Mouse (Mus musculus) gastrocnemius, adult 8-10 months (tissue): ENCODE data around the gene Slc26a11. TPM values are rescaled to one million over a fixed set of nuclear protein-coding genes. Genes with fewer than 3 reads are reported as not detected.
"Not testable (repeated sequence)": the region's sequence is repeated elsewhere in the genome, so short reads cannot be mapped to it uniquely, and the experiment has no call there.

Experiments
- DNase-seq, 2 experiments: peaks; one replicate each; pipeline ENCODE4 v3.0.0; 2022; ENCODE audit warnings: low spot score in 2 of 2
- total RNA-seq, 4 experiments: library from RNA; stranded (reverse); gene quantifications; 2 replicates each; pipeline ENCODE4 v1.2.4; 2022

The Slc26a11 gene
- total RNA-seq, 4 experiments from 2014 or later = 2.5 to 4.2 (median 3.0) TPM

DNA sequence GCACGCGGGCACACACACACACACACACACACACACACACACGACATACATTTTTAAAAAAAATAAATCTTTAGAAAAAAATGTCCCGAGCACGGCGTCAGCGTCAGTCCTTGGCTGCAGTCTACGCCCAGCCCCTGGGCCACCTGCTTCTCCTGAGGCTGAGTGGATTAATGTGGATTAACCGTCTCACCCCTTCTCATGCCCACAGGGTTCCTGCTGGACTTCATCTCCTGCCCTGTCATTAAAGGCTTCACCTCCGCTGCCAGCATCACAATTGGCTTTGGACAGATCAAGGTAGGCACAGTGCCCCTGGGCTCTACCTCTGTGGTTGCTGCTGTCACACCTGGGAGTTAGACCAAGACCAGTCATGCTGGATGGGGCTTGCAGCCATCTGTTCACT, 3.7 kb downstream of the Slc26a11 start:
- no peak for DNase-seq

DNA sequence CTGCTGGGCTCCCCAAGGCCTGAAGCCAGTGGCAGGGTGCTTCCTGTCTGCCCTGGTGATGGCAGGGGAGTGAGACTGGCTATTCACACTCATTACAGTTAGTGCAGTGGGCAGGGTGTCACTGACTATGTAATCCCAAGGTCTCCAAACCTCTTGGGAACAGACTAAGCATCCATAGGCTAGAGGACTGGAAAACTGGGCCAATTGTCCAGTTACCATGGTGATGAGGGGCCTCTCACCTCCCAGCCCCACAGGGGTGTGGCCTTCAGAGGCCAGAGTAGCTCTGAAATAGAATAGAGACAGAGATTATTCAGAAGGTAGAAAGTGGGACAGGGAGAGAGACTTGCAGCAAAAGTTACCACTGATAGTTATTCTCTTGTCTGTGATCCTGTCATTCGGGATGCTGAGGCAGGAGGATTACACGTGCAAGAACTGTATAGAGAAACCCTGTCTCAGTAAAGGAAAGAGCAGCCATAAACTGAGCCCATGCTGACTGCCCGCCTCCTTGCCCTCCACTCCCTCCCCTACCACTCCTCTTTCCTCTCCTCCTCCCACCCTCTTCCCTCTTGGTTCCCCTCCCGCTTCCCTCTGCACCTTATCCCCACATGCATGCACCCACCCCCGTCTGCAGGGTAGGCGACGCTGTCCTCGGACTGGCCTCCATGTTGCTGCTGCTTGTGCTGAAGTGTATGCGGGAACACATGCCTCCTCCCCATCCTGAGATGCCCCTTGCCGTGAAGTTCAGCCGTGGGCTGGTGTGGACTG, 7.6 kb downstream of the Slc26a11 start:
- DNase-seq = no peak

DNA sequence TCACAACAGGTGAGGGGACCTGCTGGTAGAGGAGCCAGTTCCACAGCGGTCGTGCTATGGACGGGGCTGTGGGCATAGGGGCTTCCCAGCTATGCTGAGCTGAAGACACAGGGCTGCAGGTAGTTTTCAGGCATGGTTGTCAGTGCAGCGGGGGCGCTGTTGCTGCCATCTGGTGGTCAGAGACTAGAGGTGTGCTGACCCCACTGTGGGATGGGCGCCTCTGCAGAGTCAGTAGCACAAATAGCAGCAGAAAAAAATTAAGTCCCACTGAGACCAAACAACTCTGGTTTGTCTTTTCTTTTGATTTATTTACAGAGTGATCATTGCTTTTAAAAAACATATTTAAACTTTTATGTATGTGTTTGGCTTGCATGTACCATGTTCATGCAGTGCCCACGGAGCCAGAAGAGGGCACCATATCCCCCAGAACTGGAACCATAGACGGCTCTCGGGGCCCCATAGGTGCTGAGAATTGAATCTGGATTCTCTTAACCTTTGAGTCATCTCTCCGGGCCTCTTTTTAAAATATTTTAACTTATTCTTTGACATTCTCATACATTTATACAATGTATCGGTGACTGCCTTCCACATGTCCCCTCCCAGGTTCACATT, 8.3 kb downstream of the Slc26a11 start:
- DNase-seq = peak; percentile 27 to 46

DNA sequence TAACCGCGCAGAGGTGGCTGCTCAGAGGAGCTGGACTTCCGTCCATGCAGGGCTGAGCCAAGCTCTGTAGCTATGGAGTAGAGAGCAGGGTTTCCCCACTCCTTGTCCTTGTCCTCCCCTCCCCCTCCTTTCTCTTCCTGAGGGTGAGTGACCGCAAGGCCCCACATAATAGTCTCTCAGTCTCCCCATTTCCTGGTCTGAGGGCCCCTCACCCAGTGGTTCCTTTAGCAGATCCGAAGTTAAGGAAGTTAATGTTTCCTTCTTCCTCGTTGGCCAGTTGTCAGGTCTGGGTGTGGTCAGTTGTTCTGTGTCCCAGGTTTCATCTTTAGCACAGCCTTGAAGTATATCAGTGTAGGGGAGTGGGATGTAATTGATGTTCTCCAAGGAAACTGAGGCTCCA, 20.1 kb downstream of the Slc26a11 start:
- no peak for DNase-seq

DNA sequence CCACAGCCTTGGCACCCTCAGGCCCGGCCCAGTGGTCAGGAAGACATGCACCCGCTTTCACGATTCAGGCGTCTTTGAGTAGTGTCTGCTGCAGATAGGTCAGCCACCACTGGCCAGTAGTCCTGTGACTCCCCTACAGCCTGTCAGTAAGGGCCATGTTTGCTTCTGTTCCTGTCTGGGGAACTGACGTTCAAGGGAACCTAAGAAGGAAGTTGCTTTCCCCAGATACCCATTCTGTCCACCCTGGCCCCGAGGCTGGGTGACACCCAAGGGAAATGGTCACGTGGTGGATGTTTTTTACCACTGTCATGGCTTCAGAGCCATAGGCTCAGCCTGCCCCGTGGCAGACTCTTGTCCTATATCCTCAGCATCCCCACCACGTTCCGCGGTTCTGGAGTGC, 22.0 kb downstream of the Slc26a11 start:
- no peak for DNase-seq

DNA sequence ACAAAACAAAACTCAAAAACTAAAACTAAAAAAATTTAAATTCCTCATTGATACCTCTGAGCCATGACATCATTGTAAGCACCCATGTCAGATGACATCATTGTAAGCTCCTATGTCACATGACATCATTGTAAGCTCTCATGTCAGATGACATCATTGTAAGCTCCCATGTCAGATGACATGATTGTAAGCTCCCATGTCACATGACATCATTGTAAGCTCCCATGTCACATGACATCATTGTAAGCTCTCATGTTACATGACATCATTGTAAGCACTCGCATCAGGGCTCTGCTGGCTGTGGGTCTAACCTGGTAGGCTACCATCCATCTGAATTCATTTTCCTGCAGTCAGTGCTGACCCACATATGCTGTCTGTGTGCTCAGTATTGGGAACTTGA, 23.2 kb downstream of the Slc26a11 start:
- DNase-seq = no peak

DNA sequence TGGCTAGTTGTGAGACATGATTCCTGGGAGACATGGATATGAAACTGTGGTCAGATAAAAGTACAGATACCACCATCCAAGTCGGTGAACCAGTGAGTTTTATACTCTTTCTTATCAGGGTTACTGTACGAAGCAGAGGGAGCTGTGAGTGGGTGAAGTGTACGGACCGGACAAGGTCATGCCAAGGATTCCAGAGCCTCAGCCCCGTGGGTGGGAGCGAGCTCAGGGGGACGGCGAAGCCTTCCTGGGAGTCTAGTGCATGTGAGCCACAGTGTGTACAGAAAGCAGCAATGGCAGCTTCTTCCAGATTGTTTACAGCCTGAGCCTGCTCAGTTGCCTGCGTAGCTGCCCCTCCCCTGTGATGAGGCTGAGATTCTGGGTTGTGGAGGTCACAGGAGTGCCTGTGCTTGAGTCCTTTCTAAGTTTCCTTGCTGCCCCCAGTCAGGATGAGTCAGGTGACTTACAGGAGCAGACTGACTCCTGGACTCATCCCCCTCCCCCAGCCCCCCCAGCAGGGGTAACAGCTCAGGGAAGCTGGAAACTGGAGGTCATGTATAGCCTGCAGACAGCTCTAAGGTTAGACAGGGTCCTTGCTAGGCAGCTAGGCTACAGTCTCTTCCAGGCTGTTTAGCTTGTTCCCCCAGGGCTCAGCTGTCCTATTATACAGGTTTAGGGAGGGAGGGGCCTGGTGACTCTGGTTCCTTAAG, 26.4 kb downstream of the Slc26a11 start:
- DNase-seq = no peak

DNA sequence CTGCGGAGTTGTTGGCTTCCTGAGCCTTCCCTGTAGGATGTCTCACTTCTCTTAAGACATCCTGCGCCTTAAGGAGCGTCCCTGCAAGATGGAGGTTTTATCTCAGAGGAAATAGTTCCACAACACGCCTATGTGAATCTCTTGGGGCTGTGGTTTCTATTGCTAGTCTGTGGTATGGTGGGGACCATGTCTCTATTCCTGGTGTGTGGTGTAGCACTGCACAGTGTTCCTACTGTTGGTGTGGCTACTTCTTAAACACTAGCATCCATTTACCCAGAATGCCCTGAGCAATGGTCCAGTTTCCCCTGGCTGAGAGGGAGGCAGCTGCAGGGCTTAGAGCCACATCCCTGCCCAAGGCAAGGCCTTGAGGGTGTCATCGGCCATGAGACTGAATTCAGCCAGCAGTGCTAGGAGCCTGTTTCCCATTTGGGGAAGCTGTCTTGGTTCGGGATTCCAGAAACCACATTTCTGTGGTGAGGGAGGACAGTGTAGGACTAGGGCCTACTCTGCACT, 27.0 kb downstream of the Slc26a11 start:
- no peak for DNase-seq

DNA sequence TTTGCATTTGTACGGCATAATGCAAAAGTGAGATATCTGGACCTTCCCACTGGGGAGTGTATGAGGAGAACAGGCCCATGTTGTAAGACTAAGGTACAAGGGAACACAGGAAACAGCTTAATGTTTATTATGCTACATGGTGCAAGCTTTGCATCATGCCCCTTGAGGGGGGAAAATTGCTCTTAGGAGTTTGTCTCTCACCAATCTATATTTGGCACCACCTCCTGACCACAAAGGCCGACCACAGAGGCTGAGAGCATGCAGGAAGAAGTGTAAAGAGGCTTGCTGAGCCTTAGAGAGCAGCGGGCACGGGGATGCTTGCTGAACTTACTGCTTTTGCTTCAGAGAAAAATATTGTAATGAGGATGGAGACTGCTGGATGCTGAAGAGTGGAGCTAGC, 29.5 kb downstream of the Slc26a11 start:
- no peak for DNase-seq

DNA sequence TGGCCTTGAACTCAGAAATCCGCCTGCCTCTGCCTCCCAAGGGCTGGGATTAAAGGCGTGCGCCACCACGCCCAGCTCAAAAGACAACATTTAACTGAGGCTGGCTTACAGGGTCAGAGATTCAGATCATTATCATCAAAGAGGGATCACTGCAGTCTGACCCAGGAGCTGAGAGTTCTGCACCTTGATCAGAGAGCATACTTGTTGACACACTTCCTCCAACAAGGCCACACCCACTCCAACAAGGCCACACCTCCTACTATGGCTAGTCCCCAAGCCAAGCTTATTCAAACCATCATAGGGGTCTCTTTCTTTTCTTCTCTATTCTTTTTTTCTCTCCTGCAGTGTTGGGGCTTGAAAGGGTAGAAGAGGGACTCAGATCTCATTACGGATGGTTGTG, 30.9 kb downstream of the Slc26a11 start:
- no peak for DNase-seq

DNA sequence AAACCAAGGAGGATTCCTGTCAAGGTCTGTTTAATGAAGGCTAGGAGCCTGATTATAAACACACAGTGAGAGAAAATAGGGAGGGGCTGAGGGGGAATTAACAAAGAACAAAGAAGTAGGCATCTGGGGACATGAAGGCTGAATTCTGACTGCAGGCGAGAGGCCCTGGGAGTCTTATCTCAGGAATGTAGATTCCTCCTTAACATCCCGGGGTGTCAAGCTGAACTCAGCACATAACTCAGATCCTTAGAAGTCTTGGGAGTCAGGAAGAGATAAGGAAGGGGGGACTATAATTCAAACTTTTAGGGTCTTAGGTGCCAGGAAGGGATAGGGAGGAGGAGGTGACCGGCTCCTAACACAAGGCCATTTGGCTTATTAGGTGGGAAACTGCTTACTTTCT, 31.9 kb downstream of the Slc26a11 start:
- DNase-seq = not testable (repeated sequence)

DNA sequence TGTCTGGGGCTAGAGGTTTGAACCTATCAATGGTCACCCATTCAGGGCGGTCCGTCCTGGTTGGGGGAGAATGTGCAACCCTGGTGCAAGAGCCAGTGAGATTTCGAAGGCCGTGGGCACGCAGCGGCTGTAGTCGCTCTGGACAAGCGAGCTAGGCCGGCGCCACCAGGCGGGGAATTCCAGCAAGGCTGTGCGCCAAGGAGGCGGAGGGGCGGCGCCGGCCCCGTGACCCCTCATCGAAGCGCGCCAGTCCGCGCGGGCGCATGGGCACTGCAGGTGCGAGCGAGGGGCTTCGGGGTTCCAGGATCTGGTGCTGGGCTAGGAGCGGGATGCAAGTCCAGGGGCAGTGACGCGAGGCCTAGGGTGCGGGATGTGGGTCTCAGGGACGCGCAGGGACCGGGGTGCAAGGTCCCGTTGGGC, 34.5 kb downstream of the Slc26a11 start:
- peak; percentile 71 to 76 for DNase-seq

DNA sequence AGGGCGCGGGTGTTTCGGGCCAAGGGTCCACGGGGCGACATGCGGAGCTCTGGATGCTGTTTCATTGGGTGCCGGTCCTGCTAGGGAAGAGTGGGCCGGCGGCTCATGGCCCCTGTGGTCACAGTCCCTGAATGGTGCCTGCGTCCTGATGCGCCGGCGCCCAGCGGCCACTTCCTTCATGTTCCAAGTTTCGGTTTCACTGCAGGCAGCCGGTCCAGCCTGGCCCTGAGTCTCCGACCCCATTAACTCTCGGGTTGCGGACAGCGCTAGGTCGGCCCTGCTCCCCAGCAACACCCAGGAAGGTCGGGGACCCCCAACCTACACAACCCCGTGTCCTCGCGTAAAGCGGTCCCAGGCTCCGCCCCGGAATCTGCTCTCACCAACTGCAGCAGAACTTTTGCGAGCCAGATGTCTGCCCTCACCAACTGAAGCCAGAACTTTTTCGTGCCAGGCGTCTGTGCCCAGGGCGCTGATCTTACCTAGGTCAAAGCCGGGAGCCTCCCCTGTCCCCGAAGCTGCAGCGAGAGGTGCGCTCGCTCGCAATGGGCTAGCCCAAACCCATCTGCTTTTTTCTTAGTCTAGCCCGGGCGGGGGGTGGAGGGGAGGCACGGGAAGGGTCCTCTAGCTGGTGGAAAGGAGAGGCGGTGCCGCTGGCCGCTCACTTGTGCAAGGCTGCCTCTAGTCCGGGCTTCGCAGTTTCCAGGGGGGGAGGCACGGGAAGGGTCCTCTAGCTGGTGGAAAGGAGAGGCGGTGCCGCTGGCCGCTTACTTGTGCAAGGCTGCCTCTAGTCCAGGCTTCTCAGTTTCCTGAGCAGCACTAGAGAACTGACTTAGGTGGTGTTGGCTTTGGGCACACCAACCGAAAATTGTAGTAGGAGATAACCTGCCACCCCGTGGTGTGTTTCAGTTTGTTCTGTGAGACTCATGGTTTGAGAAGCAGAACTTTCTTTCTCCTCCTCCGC, 35.2 kb downstream of the Slc26a11 start:
- peak; percentile 65 to 75 for DNase-seq

DNA sequence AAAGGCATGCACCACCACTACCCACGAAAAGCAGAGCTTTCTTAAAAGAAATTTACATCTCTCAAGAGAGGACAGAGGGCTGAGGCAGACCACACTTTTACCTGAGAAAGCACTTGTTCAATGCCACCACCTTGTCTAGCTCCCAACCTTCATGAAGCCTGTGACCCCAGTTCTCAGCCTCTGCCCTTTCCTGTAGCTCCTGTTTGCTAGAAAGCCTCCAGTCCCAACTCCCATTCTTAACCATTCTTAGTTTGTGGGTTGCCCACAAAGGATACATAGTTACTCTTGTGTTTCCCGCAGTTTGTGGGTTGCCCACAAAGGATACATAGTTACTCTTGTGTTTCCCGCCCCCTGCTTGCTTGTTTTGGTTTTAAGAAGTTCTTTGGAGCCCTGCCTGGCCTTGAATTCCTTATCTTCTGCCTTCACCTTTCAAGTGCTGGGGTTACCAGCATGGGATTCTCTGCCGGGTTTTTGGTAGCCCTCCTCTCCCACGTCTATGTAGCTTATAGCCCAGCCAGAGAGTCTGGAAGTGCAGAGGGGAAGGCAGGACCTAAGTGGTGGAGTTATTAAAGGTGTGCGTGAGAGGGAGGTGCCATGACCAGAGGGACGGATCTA, 36.1 kb downstream of the Slc26a11 start:
- DNase-seq = no peak

DNA sequence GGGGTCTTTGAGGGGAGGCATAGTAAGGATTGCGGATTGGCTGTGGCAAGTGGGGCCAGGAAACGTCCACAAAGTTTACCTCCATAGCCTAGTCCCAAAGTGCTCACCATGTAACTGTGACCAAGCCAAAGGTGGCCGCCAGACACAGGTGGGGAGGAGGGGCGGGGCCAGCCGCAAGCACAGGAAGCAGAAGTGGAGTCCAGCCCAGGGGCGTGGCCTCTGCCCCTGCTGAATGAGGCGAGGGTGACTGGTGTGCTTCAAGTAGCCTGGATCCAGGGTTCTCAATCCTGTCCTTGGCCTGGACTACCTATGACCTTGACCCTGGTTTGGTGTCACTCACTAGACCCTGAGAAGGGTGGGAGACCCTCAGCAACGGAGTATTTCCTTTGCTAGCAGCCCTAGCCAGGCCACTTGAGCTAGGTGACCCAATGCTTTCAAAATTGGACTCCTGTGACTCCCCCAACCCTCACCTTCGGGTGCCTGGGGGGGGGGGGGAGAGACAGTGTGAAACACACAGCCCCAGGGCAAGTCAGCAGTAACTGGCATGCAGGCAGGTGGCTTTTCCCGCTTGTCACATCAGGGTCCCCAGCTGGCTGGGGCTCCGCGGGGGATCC, 36.8 kb downstream of the Slc26a11 start:
- peak; percentile 18 to 45 for DNase-seq

DNA sequence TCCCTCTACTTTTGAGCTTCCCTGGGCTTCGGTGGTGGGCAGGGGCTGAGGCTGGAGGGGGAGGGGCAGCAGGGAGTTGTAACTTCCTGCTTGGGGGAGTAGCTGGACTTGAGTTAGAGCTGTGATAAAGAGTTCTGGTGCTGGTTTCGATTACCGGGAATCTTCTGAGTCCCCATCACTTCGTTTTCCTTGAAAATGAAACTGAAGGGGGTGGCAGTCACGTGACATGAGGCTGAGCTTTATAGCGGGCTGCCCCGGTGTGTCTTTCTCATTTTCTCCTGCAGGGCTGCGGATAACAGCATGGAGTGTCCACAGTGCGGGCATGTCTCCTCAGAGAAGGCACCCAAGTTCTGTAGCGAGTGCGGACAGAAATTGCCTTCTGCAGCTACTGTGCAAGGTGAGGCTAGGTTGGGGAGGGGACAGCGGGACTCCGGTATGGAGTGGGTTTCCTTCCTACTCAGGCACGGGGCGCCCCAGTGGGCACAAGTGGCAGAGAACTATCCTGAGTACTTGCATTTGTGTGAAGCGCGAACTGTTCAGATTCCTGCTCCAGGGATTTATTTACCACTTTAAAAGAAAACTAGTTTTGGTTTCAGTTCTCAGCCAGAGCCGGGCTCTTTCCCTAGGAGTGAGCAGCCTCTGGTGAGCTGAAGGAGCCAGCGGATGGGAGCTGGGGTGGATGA, 37.6 kb downstream of the Slc26a11 start, which contains the start of gene Rnf213:
Rnf213 (plus strand) TSS at position 301 of the 683 bp plus-strand sequence.
- DNase-seq = peak; percentile 42 to 50

DNA sequence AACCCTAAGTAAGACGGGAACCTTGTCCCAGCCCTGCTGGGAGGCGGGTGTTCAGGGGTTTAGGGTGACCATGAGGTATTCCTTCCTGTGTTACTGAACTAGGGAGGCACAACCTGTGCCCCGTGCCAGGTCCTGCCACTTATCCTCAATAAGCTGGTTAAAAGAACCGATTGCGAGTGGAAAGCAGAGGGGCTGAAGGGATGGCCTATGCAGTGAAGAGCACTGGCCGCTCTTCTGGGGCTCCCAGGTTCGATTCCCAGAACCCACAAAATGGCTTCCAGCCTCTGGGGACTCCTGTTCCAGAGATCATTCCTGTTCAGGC, 38.1 kb downstream of the Slc26a11 start:
- DNase-seq = no peak

DNA sequence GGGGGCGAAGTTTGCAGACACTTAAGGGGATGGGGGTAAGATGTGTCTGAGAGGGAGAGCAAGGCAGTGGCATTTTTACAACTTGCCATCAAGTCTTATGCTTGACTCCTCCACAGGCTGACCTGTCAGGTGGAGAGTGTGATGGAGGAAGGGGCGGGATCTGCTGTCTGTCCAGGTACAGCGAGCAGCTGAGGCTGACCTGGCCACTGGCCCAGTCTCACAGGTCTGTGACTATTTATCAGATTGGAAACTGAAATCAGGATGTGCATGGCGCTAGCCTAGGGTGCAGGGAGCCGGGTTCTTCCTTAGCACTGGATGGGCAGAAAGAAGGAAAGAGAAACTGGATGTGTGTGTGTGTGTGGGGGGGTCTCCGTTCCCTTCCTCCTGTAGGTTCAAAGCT, 38.9 kb downstream of the Slc26a11 start:
- DNase-seq = no peak

DNA sequence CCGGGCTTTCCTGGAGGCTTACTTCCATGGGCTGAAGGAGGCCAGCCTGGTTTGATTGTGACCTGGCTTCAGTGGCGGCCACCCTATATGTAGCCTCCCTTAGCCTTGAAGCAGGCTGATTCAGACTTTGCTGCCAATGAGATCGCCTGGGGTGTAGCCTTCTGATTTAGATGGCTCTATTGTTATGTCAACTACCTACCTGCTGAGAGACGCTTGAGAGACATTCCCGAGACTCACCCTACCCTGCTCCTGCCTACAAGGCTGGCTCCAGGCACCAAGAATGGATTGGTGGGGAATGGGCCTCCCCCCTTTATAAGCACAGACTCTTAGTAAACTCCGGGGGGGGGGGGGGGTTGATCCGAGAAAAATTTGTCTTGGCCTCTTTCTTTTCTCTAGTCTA, 40.0 kb downstream of the Slc26a11 start:
- no peak for DNase-seq

DNA sequence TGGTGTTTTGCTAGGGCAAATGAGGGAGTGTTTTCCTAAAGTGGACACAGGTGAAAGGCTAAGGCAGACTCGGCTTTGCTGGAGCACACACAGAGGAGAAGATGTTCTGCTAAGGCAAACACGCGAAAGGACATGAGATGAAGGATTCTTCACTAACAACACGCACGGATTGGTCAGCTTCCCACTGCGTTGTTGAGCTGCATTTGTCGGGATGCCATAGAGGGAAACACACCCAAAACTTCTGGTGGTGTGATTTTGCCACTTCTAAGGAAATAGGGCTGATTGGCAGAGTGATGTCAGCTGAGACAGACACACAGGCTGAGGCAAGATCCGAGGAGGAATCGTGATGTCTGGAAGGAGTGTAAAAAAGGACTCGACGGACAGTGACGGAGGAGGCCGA, 40.6 kb downstream of the Slc26a11 start:
- no peak for DNase-seq
